Mouse (Mus musculus): ENCODE data around the gene Ms4a10. TPM values are rescaled to one million over a fixed set of nuclear protein-coding genes. Genes with fewer than 3 reads are reported as not detected.

Ms4a10 gene
- polyA plus RNA-seq (2012; rRNA removed) = 0.48 and 2.2 TPM in 2 replicates

DNA sequence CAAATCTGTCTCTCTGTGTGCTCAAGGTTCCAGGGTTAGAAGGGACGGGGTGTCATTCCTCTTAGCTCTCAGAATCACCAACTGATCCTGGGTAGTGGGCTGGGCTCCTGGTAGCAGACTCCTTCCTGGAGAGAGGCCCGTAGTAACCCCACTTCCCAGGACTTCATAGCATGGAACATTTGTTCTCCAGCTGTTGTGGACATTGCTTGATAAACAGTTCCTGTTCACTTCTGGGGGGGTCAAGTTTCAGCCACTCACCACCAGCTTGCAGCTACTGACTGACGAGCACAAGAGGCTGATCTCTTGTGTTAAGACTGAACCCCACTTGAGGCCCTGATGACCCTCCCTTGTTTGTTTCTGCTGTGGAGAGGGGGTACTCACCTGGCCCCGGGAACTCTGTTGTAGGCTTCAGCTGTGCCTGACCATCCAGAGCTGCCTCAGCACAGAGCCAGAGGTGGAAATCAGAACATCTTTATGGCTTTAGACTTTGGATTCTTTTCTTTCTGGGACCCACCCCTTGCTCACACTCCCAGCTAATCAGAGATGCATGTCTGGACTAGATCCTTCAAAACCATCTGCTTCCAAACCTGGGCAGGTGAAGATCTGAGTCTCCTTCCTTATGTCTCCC, at the start of gene Ms4a10:
Gene Ms4a10 (minus strand): TSS at position 433 of the 628 bp plus-strand sequence.
- Histone ChIP-seq H3K4me1 (ENCODE audit: control insufficient read depth, insufficient read depth, low read length) (no peaks in the 10 kb centered on the region), H3K27ac (ENCODE audit: control insufficient read depth, insufficient read depth, low read depth, low read length) (peak within 1 kb of the TSS; percentile 47), H3K27me3 (ENCODE audit: control insufficient read depth, insufficient read depth, low read length) (no peaks in the 10 kb centered on the region), H3K4me3 (ENCODE audit: control insufficient read depth, low read depth, low read length) (no peak within 1 kb of the TSS), H3K36me3 (ENCODE audit: control insufficient read depth, insufficient read depth, low read length) (no peaks in the 10 kb centered on the region)
- no peak for TF ChIP-seq POLR2A (IDR thresholded peaks at IDR 0.05; ENCODE audit: control insufficient read depth, low read depth, low read length)
- no peak for TF ChIP-seq CTCF (IDR thresholded peaks at IDR 0.05; ENCODE audit: control insufficient read depth, insufficient read depth, insufficient replicate concordance, low read depth, low read length)

DNA sequence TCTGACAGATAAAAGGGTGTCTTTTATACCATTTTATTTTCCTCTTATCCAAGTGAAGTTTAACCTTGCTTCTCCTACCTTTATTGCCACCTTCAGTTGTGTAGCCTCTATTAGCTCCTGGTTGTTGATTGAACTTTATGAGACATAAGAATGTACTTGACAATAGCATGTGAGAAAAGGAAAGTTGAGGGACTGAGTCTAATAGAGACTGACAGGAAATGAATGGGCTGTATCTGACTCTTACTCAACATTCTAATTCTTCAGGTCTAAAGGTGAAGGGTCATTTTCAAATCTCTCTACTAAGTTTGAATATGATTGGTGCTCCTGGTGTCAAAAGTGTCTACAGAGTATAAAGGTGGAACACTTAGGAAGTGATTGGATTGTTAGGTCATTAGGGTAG, 47.9 kb upstream of the Ms4a10 start:
- no peak for TF ChIP-seq POLR2A (IDR thresholded peaks at IDR 0.05; ENCODE audit: control insufficient read depth, low read depth, low read length)
- no peak for TF ChIP-seq CTCF (IDR thresholded peaks at IDR 0.05; ENCODE audit: control insufficient read depth, insufficient read depth, insufficient replicate concordance, low read depth, low read length)
- Histone ChIP-seq H3K36me3 (ENCODE audit: control insufficient read depth, insufficient read depth, low read length) (no peaks in the 10 kb centered on the region), H3K4me1 (ENCODE audit: control insufficient read depth, insufficient read depth, low read length) (no peaks in the 10 kb centered on the region), H3K27me3 (ENCODE audit: control insufficient read depth, insufficient read depth, low read length) (no peaks in the 10 kb centered on the region), H3K4me3 (ENCODE audit: control insufficient read depth, low read depth, low read length) (no peak overlapping the region), H3K27ac (ENCODE audit: control insufficient read depth, insufficient read depth, low read depth, low read length) (no peak overlapping the region)

DNA sequence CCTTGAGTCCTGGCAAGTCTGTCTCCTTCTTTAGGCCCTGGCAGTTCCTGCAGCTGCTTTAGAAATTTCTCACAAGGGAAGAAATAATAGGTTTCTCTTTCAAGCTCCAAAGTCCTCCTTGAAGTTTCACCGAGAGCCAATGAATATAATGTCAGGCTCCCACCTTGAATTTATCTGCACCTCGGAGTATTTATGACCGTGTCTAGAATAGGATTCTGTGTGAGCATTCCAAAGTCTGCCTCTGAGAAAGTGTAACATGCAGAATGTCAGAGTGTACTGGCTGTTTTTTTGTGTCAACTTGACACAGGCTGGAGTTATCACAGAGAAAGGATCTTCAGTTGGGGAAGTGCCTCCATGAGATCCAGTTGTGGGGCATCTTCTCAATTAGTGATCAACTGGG, 43.4 kb upstream of the Ms4a10 start, which contains the start of gene Ms4a18:
Gene Ms4a18 (minus strand): TSS at position 141 of the 400 bp plus-strand sequence.
- TF ChIP-seq CTCF (IDR thresholded peaks at IDR 0.05; ENCODE audit: control insufficient read depth, insufficient read depth, insufficient replicate concordance, low read depth, low read length) (no peak), POLR2A (IDR thresholded peaks at IDR 0.05; ENCODE audit: control insufficient read depth, low read depth, low read length) (no peak)
- Histone ChIP-seq H3K36me3 (ENCODE audit: control insufficient read depth, insufficient read depth, low read length) (no peaks in the 10 kb centered on the region), H3K27me3 (ENCODE audit: control insufficient read depth, insufficient read depth, low read length) (no peaks in the 10 kb centered on the region), H3K27ac (ENCODE audit: control insufficient read depth, insufficient read depth, low read depth, low read length) (peak within 1 kb of the TSS; percentile 44), H3K4me1 (ENCODE audit: control insufficient read depth, insufficient read depth, low read length) (no peaks in the 10 kb centered on the region), H3K4me3 (ENCODE audit: control insufficient read depth, low read depth, low read length) (no peak within 1 kb of the TSS)

DNA sequence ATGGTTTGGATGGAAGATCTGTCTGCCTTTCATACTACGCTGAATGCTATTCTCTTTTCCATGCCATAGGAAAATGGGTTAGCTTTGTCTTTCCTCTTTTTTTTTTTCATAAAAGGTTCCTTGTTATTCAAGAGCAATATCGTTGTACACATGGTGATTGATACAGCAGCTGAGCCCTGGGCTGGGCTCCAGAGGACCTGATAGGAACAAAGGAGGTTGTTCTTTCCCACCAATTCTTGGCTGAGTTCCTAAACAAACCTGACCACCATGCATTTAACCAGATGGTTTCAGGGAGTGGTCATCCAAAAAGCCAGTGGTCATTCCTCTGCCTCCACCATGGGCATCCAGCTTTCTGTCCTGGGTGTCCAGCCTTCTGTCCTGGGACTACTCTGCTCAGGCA, 42.8 kb upstream of the Ms4a10 start:
- TF ChIP-seq CTCF (IDR thresholded peaks at IDR 0.05; ENCODE audit: control insufficient read depth, insufficient read depth, insufficient replicate concordance, low read depth, low read length) (no peak), POLR2A (IDR thresholded peaks at IDR 0.05; ENCODE audit: control insufficient read depth, low read depth, low read length) (no peak)
- H3K4me1 ChIP-seq (ENCODE audit: control insufficient read depth, insufficient read depth, low read length) = no peaks in the 10 kb centered on the region
- H3K36me3 ChIP-seq (ENCODE audit: control insufficient read depth, insufficient read depth, low read length) = no peaks in the 10 kb centered on the region
- no peaks in the 10 kb centered on the region for H3K27me3 ChIP-seq (ENCODE audit: control insufficient read depth, insufficient read depth, low read length)
- no peak overlapping the region for H3K4me3 ChIP-seq (ENCODE audit: control insufficient read depth, low read depth, low read length)
- peak overlapping the region; percentile 44 for H3K27ac ChIP-seq (ENCODE audit: control insufficient read depth, insufficient read depth, low read depth, low read length)

DNA sequence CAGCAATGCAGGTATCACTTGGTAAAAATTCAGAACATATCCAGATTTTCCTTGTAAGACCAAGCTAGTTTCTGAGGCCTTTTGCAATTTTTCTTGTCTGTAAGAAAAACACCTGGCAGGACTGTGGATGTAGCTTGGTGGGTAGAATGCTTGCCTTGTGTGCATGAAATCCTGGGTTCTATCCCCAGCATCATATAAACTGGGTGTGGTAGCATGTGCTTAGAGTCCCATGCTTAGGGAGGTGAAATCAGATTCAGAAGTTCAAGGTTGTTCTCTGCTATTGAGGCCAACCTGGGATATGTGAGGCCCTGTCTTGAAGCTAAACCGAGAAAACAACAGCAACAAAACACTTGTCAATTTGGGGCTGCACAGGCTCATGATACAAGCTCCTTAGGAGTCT, 41.5 kb upstream of the Ms4a10 start:
- TF ChIP-seq CTCF (IDR thresholded peaks at IDR 0.05; ENCODE audit: control insufficient read depth, insufficient read depth, insufficient replicate concordance, low read depth, low read length) (no peak), POLR2A (IDR thresholded peaks at IDR 0.05; ENCODE audit: control insufficient read depth, low read depth, low read length) (no peak)

DNA sequence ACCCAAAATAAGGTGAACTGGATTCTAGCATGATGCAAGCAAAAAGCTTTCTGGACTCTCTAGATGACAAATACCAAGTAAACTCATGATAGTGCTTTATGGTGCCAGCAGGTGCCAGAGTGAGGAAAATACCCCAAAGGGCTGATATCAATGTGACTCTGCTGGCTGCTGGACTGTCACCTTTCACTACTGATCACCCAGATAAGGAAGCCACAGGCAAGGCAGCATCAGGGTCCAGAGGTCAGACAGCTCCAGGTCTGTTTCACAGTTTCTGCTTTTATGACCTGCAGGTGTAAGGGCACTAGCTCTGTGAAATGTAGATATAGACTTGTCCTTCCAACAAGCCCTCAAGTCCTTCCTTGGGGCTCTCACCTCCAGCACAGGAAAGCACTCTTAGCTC, 41.0 kb upstream of the Ms4a10 start:
- no peaks in the 10 kb centered on the region for H3K4me1 ChIP-seq (ENCODE audit: control insufficient read depth, insufficient read depth, low read length)
- H3K36me3 ChIP-seq (ENCODE audit: control insufficient read depth, insufficient read depth, low read length) = no peaks in the 10 kb centered on the region
- H3K27ac ChIP-seq (ENCODE audit: control insufficient read depth, insufficient read depth, low read depth, low read length) = no peak overlapping the region
- TF ChIP-seq CTCF (IDR thresholded peaks at IDR 0.05; ENCODE audit: control insufficient read depth, insufficient read depth, insufficient replicate concordance, low read depth, low read length) (no peak), POLR2A (IDR thresholded peaks at IDR 0.05; ENCODE audit: control insufficient read depth, low read depth, low read length) (no peak)
- H3K4me3 ChIP-seq (ENCODE audit: control insufficient read depth, low read depth, low read length) = no peak overlapping the region
- H3K27me3 ChIP-seq (ENCODE audit: control insufficient read depth, insufficient read depth, low read length) = no peaks in the 10 kb centered on the region

More for the DNA sequence above, 41.5 kb upstream of the Ms4a10 start:
- H3K4me3 ChIP-seq (ENCODE audit: control insufficient read depth, low read depth, low read length) = no peak overlapping the region
- H3K36me3 ChIP-seq (ENCODE audit: control insufficient read depth, insufficient read depth, low read length) = no peaks in the 10 kb centered on the region
- H3K27me3 ChIP-seq (ENCODE audit: control insufficient read depth, insufficient read depth, low read length) = no peaks in the 10 kb centered on the region
- no peak overlapping the region for H3K27ac ChIP-seq (ENCODE audit: control insufficient read depth, insufficient read depth, low read depth, low read length)
- H3K4me1 ChIP-seq (ENCODE audit: control insufficient read depth, insufficient read depth, low read length) = no peaks in the 10 kb centered on the region

DNA sequence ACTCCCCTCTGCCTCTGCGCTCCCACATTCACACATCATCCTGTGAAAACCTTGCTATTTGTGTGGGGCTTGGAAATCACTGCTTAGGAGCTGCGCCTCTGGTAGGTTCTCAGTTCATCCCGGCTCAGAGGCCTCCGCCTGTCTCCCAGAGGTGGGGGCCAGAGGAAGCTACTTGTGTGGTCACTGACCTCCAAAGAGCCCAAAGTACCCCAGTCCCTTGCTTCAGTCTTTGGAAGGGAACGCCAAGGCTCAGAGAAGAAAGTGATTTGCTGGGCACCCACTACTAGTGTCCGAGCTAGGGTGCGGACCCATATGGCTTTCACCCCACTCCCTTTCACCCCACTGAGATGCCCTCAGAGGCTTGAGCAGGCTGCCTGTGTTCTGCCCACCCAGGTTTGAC, 18.7 kb upstream of the Ms4a10 start, which contains the start of gene Ms4a15:
Gene Ms4a15 (minus strand): TSS at position 101 of the 400 bp plus-strand sequence.
- no peak within 1 kb of the TSS for H3K4me3 ChIP-seq (ENCODE audit: control insufficient read depth, low read depth, low read length)
- H3K27ac ChIP-seq (ENCODE audit: control insufficient read depth, insufficient read depth, low read depth, low read length) = no peak within 1 kb of the TSS
- no peaks in the 10 kb centered on the region for H3K4me1 ChIP-seq (ENCODE audit: control insufficient read depth, insufficient read depth, low read length)
- no peak for TF ChIP-seq POLR2A (IDR thresholded peaks at IDR 0.05; ENCODE audit: control insufficient read depth, low read depth, low read length)
- H3K27me3 ChIP-seq (ENCODE audit: control insufficient read depth, insufficient read depth, low read length) = no peaks in the 10 kb centered on the region
- no peaks in the 10 kb centered on the region for H3K36me3 ChIP-seq (ENCODE audit: control insufficient read depth, insufficient read depth, low read length)

Measured in testis, adult 2 months (tissue).